Mouse (Mus musculus) embryonic fibroblast, embryonic 13.5 days (primary cell): Measurements from ENCODE around the gene Col4a2. TPM values are rescaled to one million over a fixed set of nuclear protein-coding genes. Genes with fewer than 3 reads are reported as not detected.

Experiments
- H3K27ac ChIP-seq: 2 replicates; pipeline ENCODE4 v1.5.1; 2012; ENCODE audit warnings: low read length, control low read depth, inconsistent platforms; ENCODE audit not compliant: insufficient read depth
- H3K4me1 ChIP-seq: 2 replicates; pipeline ENCODE4 v1.6.1; 2011; ENCODE audit warnings: low read length; ENCODE audit not compliant: control insufficient read depth, insufficient read depth
- H3K4me3 ChIP-seq: 2 replicates; pipeline ENCODE4 v1.5.1; 2011; ENCODE audit warnings: mild to moderate bottlenecking, control low read depth, low read length; ENCODE audit not compliant: insufficient read depth
- CTCF ChIP-seq: IDR thresholded peaks from 2 replicates; pipeline ENCODE4 v1.5.1; 2011; ENCODE audit warnings: mild to moderate bottlenecking, control low read depth, low read length, moderate library complexity, borderline replicate concordance; ENCODE audit not compliant: insufficient read depth
- POLR2A ChIP-seq: IDR thresholded peaks from 2 replicates; pipeline ENCODE4 v1.6.1; 2011; ENCODE audit warnings: low read depth, mild to moderate bottlenecking, control low read depth, low read length, moderate library complexity
- polyA plus RNA-seq: library from polyadenylated mRNA; stranded (reverse); fragments of >200 nt; gene quantifications from 2 replicates; pipeline ENCODE4 v1.2.4, GENCODE M21; 2011; ENCODE audit warnings: low read depth; ENCODE audit not compliant: missing spikeins, insufficient read length

Gene Col4a2
- polyA plus RNA-seq, 1 experiment = 282 TPM

GRCm38 (mm10) chr8:11351355-11351754 lies 38.8 kb downstream of the Col4a2 start:
- no peak for TF ChIP-seq POLR2A
- TF ChIP-seq CTCF = no peak
- no peak overlapping the region for H3K27ac ChIP-seq
- H3K4me1 ChIP-seq = peaks cover 8% of the 10 kb centered on the region; the same call in 1 of the 2 replicates
- H3K4me3 ChIP-seq = no peak overlapping the region

DNA sequence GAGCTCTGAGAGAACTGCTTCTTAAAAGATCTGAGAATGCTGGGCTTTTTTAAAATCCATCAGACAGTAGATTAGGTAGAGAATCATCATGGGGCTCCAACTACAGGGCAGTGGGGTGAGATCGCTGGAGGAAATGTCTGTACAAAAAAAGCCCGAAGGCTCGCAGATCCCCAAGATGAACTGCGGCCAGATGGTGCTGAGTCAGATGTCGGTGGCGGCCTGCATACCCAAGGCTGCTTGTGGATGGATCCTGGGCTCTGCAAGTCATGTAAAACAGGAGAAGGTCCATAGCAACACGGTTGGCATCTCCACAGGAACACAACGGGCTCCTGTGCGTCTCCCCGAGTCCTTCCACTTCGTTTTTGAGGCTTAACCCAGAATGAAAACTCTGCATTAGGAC lies 39.9 kb downstream of the Col4a2 start:
- Histone ChIP-seq H3K27ac (no peak overlapping the region), H3K4me3 (no peak overlapping the region), H3K4me1 (0 out of 2 replicates have a peak, but pooled peaks cover 7% of the 10 kb centered on the region)
- no peak for TF ChIP-seq POLR2A
- no peak for TF ChIP-seq CTCF

DNA sequence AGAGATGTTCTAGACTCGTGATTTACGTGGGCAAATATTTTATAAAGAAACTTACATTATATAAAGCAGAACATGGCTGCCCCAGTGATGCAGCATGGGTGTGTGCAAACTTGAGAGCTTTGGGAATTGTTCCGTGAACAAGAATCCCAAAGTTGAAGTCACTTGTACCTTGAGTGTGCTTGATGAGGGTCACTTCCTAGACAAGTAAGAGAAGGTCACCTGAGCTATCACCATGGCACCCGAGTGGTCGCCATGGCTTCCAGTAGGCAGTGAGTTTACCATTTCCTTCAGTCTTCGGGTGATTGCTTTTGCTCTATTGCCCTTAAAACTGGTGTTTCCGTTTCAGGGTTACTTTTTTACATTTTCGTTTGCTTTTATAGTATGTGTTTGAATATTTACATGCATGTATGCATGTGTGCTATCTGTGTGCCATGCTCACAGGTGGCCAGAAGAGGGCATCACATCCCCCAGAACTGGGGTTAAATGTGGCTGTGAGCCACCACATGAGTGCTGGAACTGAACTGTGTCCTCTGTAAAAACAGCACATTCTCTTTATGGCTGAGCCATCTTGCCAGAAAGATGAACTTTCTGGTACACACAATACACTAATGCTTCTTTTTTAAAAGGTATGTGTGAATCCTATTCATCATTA lies 42.3 kb downstream of the Col4a2 start:
- TF ChIP-seq CTCF = peak; percentile 19; the same call in 1 of the 2 replicates
- no peak for TF ChIP-seq POLR2A
- H3K27ac ChIP-seq = no peak overlapping the region
- H3K4me1 ChIP-seq = peaks cover 10% of the 10 kb centered on the region; the same call in 1 of the 2 replicates
- no peak overlapping the region for H3K4me3 ChIP-seq

DNA sequence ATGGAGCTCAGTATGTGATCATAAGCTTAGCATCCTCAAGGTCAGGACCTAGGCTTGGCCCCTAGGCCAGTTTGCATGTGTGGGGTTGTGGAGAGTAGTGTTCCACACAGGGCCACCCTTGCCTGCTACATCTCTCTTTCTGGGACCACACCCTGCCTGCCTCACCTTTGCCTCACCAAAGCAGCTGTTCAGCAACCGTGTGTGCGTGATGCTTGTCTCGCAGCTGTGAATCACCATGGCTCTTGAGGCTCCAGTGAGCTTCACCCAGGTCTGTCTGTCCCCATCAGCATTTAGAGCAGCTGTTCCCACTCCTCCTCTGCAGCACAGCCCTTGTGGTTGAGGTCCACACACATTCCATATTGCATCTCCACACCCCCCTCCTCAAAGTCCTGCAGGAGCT lies 43.3 kb downstream of the Col4a2 start:
- TF ChIP-seq CTCF = no peak
- TF ChIP-seq POLR2A = no peak
- Histone ChIP-seq H3K27ac (no peak overlapping the region), H3K4me3 (no peak overlapping the region)

DNA sequence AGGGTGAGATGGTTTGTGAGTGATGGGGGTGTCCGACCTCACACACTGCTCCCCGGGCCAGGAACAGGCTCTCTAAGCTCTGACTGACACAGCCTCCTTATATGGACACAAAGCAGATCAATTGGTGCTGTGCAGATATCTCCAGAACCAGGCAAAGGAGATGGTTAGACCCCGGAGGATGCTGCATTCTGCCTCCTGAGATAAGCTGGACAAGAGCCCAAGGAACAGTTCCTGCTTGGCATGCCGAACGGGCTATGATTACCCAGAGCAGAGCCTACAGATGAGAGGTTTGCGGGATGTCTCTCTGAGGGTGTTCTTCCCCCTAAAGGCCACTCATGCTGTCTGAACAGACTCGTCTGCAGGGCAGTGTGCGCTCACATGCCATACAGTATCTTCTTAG lies 44.2 kb downstream of the Col4a2 start:
- Histone ChIP-seq H3K4me1 (peaks cover 14% of the 10 kb centered on the region), H3K4me3 (no peak overlapping the region), H3K27ac (no peak overlapping the region; the same call in 1 of the 2 replicates)
- TF ChIP-seq POLR2A = no peak
- no peak for TF ChIP-seq CTCF

More for the DNA sequence above, 43.3 kb downstream of the Col4a2 start:
- peaks cover 10% of the 10 kb centered on the region; the same call in 1 of the 2 replicates for H3K4me1 ChIP-seq

DNA sequence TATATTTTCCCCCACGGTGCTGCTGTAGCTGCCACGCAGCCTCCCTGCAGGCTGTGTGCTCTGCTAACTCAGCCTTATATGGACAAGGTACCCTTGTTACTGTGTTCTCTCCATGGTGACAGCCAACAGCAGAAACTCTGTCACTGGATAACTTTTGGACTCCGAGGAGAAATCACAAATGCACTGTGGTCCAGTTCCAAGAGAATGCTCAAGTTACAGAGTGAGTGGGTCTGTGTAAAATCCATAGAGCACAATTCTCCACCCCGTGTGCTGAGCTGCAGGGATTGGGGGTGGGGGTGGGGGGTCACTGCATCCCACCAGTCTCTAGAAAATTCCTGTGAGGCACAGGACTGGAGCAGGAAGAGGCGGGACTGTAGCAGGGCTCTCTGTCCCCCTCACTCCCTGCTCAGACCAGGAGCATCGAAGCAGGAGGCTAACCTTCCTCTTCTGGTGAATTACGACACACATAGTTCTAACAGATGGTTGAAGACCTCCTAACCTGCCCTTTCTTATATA lies 45.4 kb downstream of the Col4a2 start:
- Histone ChIP-seq H3K27ac (peak overlapping the region; percentile 36), H3K4me3 (no peak overlapping the region), H3K4me1 (peaks cover 17% of the 10 kb centered on the region)
- TF ChIP-seq POLR2A (no peak), CTCF (no peak)

DNA sequence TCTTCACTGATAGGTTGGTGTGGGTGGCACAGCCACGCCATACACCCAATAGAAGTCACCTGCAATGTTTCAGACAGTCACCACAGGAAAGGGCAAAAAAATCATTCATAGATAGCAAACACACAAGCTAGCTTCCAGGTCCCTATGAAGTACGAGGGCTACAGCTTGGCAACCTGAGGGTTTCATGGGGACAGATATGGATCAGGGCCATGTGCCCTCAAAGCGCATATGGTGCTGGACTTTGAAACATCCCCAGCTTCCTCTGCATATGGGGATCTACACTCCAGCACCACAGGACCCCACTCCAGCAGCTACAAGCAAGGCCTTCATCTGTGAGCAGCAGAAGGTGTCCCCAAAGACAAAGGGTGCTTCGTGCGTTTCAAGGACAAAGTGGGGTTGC lies 47.2 kb downstream of the Col4a2 start:
- Histone ChIP-seq H3K4me3 (no peak overlapping the region), H3K4me1 (peaks cover 26% of the 10 kb centered on the region), H3K27ac (no peak overlapping the region)
- TF ChIP-seq CTCF = no peak
- no peak for TF ChIP-seq POLR2A

GRCm38 (mm10) chr8:11361546-11362277 lies 49.1 kb downstream of the Col4a2 start:
- TF ChIP-seq POLR2A = no peak
- no peak for TF ChIP-seq CTCF
- H3K27ac ChIP-seq = peak overlapping the region; percentile 45
- H3K4me3 ChIP-seq = no peak overlapping the region
- H3K4me1 ChIP-seq = peaks cover 26% of the 10 kb centered on the region

- no peak overlapping the region for H3K4me3 ChIP-seq
- peak overlapping the region; percentile 45 for H3K27ac ChIP-seq
Observed at GRCm38 (mm10) chr8:11362278-11363214, 49.9 kb downstream of the Col4a2 start.

More at GRCm38 (mm10) chr8:11362278-11363214, 49.9 kb downstream of the Col4a2 start:
- no peak for TF ChIP-seq POLR2A
- TF ChIP-seq CTCF = no peak
- H3K4me1 ChIP-seq = peaks cover 22% of the 10 kb centered on the region
